Mouse (Mus musculus): Measurements from ENCODE around the gene Brip1. TPM values are rescaled to one million over a fixed set of nuclear protein-coding genes. Genes with fewer than 3 reads are reported as not detected.
A peak's percentile ranks its signal among the peaks of the same experiment; 100 is the strongest.

Gene Brip1
- polyA plus RNA-seq, 1 experiment from 2014 or later = 2.6 TPM

GRCm38 (mm10) chr11:86055806-86056205 lies 145.2 kb downstream of the Brip1 start:
- DNase-seq (ENCODE audit: low spot score) (no peak), ATAC-seq (ENCODE audit: low FRiP score, low TSS enrichment) (no peak)
- Histone ChIP-seq H3K27ac (replicated peaks) (no peak overlapping the region), H3K4me3 (ENCODE audit: low read depth, low read length) (no peak overlapping the region), H3K36me3 (ENCODE audit: control insufficient read depth, insufficient read depth, low read length) (no peaks in the 10 kb centered on the region), H3K27me3 (ENCODE audit: control insufficient read depth, insufficient read depth, low read length) (no peaks in the 10 kb centered on the region), H3K4me2 (replicated peaks; ENCODE audit: low read depth) (no peak overlapping the region), H3K9me3 (ENCODE audit: control insufficient read depth, low read length) (no peaks in the 10 kb centered on the region), H3K9ac (ENCODE audit: low read length) (no peak overlapping the region), H3K4me1 (replicated peaks; ENCODE audit: control insufficient read depth, insufficient read depth) (no peaks in the 10 kb centered on the region)
- WGBS = 79% methylated on average over 7 of the region's 7 CpGs
- TF ChIP-seq CTCF (IDR thresholded peaks at IDR 0.05; ENCODE audit: low read depth) = no peak
- TF ChIP-seq EP300 (optimal IDR thresholded peaks at IDR 0.05) = no peak

- no peak overlapping the region for H3K27ac ChIP-seq (replicated peaks)
- H3K36me3 ChIP-seq (ENCODE audit: control insufficient read depth, insufficient read depth, low read length) = no peaks in the 10 kb centered on the region
- WGBS = 32% methylated on average over 6 of the region's 6 CpGs
- H3K9me3 ChIP-seq (ENCODE audit: control insufficient read depth, low read length) = no peaks in the 10 kb centered on the region
- TF ChIP-seq EP300 (optimal IDR thresholded peaks at IDR 0.05) = no peak
- H3K4me2 ChIP-seq (replicated peaks; ENCODE audit: low read depth) = no peak overlapping the region
- DNase-seq (ENCODE audit: low spot score) = no peak
- H3K4me1 ChIP-seq (replicated peaks; ENCODE audit: control insufficient read depth, insufficient read depth) = no peaks in the 10 kb centered on the region
- no peak for ATAC-seq (ENCODE audit: low FRiP score, low TSS enrichment)
- no peak overlapping the region for H3K9ac ChIP-seq (ENCODE audit: low read length)
- no peak overlapping the region for H3K4me3 ChIP-seq (ENCODE audit: low read depth, low read length)
- no peaks in the 10 kb centered on the region for H3K27me3 ChIP-seq (ENCODE audit: control insufficient read depth, insufficient read depth, low read length)
These were observed 149.6 kb downstream of the Brip1 start for GRCm38 (mm10) chr11:86051383-86051782.

DNA sequence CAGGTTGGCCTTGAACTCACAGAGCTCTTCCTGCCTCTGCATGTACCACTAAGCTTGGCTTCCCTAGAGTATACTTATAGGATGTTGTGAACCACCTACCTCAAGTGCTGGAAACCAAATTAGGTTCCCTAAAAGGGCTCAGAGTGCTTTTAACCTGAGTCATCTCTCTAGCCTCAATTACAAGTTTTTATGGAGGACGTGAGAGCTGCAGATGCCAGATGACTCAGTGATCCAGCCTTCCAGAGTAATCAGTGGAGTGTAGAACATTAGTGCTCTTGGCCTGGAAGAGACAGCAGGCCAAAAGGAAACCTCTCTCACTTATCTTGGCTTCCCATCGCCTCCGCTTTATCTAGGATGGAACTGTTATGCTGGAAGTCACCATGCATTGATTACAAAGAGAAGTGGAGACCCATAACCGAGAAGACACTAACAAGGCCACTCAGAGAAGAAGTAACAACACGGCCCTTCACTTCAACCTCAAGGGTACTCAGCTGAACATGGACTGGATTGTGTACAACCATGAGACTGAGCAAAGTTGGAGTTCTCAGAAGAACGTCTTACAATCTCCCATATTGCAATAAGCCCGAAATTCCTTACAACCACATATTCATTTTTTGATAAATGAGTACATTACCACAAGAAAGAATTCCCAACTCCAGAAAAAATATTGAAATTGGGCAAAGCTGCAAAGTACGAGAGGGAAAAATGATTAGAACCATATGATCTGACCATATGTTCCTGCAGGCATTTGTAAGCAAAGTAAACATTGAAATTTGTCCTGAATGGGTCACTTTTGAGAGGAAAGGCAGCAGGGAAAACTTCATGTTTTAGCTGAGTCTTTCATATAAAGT lies 150.3 kb downstream of the Brip1 start:
- Histone ChIP-seq H3K9me3 (ENCODE audit: control insufficient read depth, low read length) (no peaks in the 10 kb centered on the region), H3K9ac (ENCODE audit: low read length) (no peak overlapping the region), H3K4me2 (replicated peaks; ENCODE audit: low read depth) (no peak overlapping the region), H3K27me3 (ENCODE audit: control insufficient read depth, insufficient read depth, low read length) (no peaks in the 10 kb centered on the region), H3K36me3 (ENCODE audit: control insufficient read depth, insufficient read depth, low read length) (no peaks in the 10 kb centered on the region), H3K27ac (replicated peaks) (no peak overlapping the region), H3K4me1 (replicated peaks; ENCODE audit: control insufficient read depth, insufficient read depth) (no peaks in the 10 kb centered on the region), H3K4me3 (ENCODE audit: low read depth, low read length) (no peak overlapping the region)
- no peak for TF ChIP-seq CTCF (IDR thresholded peaks at IDR 0.05; ENCODE audit: low read depth)
- no peak for TF ChIP-seq EP300 (optimal IDR thresholded peaks at IDR 0.05)
- 65% methylated on average over 8 of the region's 8 CpGs for WGBS
- no peak for ATAC-seq (ENCODE audit: low FRiP score, low TSS enrichment)
- no peak for DNase-seq (ENCODE audit: low spot score)

DNA sequence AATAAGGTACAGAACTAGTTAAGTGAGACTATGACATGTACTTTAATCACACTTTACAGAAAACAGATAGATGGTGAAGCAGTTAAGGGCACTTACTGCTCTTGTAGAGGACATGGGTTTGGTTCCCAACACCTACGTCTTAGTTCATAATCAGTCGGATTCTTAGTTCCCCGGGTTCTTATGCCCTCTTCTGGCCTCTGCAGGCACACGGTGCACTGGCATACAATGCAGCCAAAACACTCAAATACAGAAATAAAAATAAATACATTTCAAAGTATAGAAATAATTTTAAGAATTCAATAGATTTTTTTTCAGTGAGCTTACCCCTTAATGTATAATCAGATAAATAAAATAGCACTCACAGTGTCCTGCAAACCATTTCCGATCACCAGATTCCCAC lies 161.0 kb downstream of the Brip1 start:
- no peak for DNase-seq (ENCODE audit: low spot score)
- H3K4me2 ChIP-seq (replicated peaks; ENCODE audit: low read depth) = no peak overlapping the region
- no peak for ATAC-seq (ENCODE audit: low FRiP score, low TSS enrichment)
- no peaks in the 10 kb centered on the region for H3K27me3 ChIP-seq (ENCODE audit: control insufficient read depth, insufficient read depth, low read length)
- no peak overlapping the region for H3K9ac ChIP-seq (ENCODE audit: low read length)
- H3K27ac ChIP-seq (replicated peaks) = no peak overlapping the region
- H3K4me3 ChIP-seq (ENCODE audit: low read depth, low read length) = no peak overlapping the region
- H3K4me1 ChIP-seq (replicated peaks; ENCODE audit: control insufficient read depth, insufficient read depth) = no peaks in the 10 kb centered on the region
- TF ChIP-seq EP300 (optimal IDR thresholded peaks at IDR 0.05) = no peak
- peak; percentile 22 for TF ChIP-seq CTCF (IDR thresholded peaks at IDR 0.05; ENCODE audit: low read depth)
- no peaks in the 10 kb centered on the region for H3K9me3 ChIP-seq (ENCODE audit: control insufficient read depth, low read length)
- no peaks in the 10 kb centered on the region for H3K36me3 ChIP-seq (ENCODE audit: control insufficient read depth, insufficient read depth, low read length)
- 77% methylated on average over 5 of the region's 5 CpGs for whole genome bisulfite sequencing

- WGBS = 65% methylated on average over 8 of the region's 8 CpGs
- Histone ChIP-seq H3K27ac (replicated peaks) (no peak overlapping the region), H3K27me3 (ENCODE audit: control insufficient read depth, insufficient read depth, low read length) (no peaks in the 10 kb centered on the region), H3K4me3 (ENCODE audit: low read depth, low read length) (no peak overlapping the region), H3K4me1 (replicated peaks; ENCODE audit: control insufficient read depth, insufficient read depth) (no peaks in the 10 kb centered on the region), H3K9me3 (ENCODE audit: control insufficient read depth, low read length) (no peaks in the 10 kb centered on the region), H3K9ac (ENCODE audit: low read length) (no peak overlapping the region), H3K4me2 (replicated peaks; ENCODE audit: low read depth) (no peak overlapping the region), H3K36me3 (ENCODE audit: control insufficient read depth, insufficient read depth, low read length) (no peaks in the 10 kb centered on the region)
- TF ChIP-seq CTCF (IDR thresholded peaks at IDR 0.05; ENCODE audit: low read depth) (no peak), EP300 (optimal IDR thresholded peaks at IDR 0.05) (no peak)
- ATAC-seq (ENCODE audit: low FRiP score, low TSS enrichment) (no peak), DNase-seq (ENCODE audit: low spot score) (no peak)
These were observed 161.6 kb downstream of the Brip1 start for GRCm38 (mm10) chr11:86039355-86039754.

GRCm38 (mm10) chr11:86038701-86039100 lies 162.3 kb downstream of the Brip1 start:
- no peaks in the 10 kb centered on the region for H3K27me3 ChIP-seq (ENCODE audit: control insufficient read depth, insufficient read depth, low read length)
- H3K4me1 ChIP-seq (replicated peaks; ENCODE audit: control insufficient read depth, insufficient read depth) = no peaks in the 10 kb centered on the region
- ATAC-seq (ENCODE audit: low FRiP score, low TSS enrichment) (no peak), DNase-seq (ENCODE audit: low spot score) (no peak)
- H3K36me3 ChIP-seq (ENCODE audit: control insufficient read depth, insufficient read depth, low read length) = no peaks in the 10 kb centered on the region
- WGBS = 65% methylated on average over 13 of the region's 13 CpGs
- no peak overlapping the region for H3K4me3 ChIP-seq (ENCODE audit: low read depth, low read length)
- TF ChIP-seq EP300 (optimal IDR thresholded peaks at IDR 0.05) (no peak), CTCF (IDR thresholded peaks at IDR 0.05; ENCODE audit: low read depth) (no peak)
- H3K9me3 ChIP-seq (ENCODE audit: control insufficient read depth, low read length) = no peaks in the 10 kb centered on the region
- H3K9ac ChIP-seq (ENCODE audit: low read length) = no peak overlapping the region
- H3K4me2 ChIP-seq (replicated peaks; ENCODE audit: low read depth) = no peak overlapping the region
- H3K27ac ChIP-seq (replicated peaks) = no peak overlapping the region

All from stomach, postnatal 0 days (tissue).